Mouse (Mus musculus) testis, adult 2 months (tissue): ENCODE measurements around the gene Nf1. TPM values are rescaled to one million over a fixed set of nuclear protein-coding genes. Genes with fewer than 3 reads are reported as not detected.

Source experiments
- H3K27ac ChIP-seq: fragments of 200-500 bp; 2 replicates; pipeline ENCODE4 v1.5.1; 2012; ENCODE audit warnings: low read depth, low read length; ENCODE audit not compliant: control insufficient read depth, insufficient read depth
- H3K27me3 ChIP-seq: fragments of 200-500 bp; 2 replicates; pipeline ENCODE4 v1.6.1; 2012; ENCODE audit warnings: mild to moderate bottlenecking, low read length, moderate library complexity; ENCODE audit not compliant: control insufficient read depth, insufficient read depth
- H3K36me3 ChIP-seq: fragments of 200-500 bp; 2 replicates; pipeline ENCODE4 v1.6.1; 2012; ENCODE audit warnings: mild to moderate bottlenecking, low read length; ENCODE audit not compliant: control insufficient read depth, insufficient read depth
- H3K4me1 ChIP-seq: fragments of 200-500 bp; 2 replicates; pipeline ENCODE4 v1.6.1; 2012; ENCODE audit warnings: low read length; ENCODE audit not compliant: control insufficient read depth, insufficient read depth
- H3K4me3 ChIP-seq: fragments of 200-500 bp; 2 replicates; pipeline ENCODE4 v1.5.1; 2012; ENCODE audit warnings: low read depth, mild to moderate bottlenecking, low read length, moderate library complexity, mixed read lengths; ENCODE audit not compliant: control insufficient read depth
- CTCF ChIP-seq: fragments of 200-500 bp; IDR thresholded peaks from 2 replicates; pipeline ENCODE4 v1.5.1; 2012; ENCODE audit warnings: low read depth, mild to moderate bottlenecking, inconsistent platforms, low read length, moderate library complexity; ENCODE audit not compliant: control insufficient read depth, insufficient read depth, insufficient replicate concordance
- POLR2A ChIP-seq: fragments of 200-500 bp; IDR thresholded peaks from 2 replicates; pipeline ENCODE4 v1.6.1; 2012; ENCODE audit warnings: low read depth, mild to moderate bottlenecking, inconsistent platforms, low read length, moderate library complexity; ENCODE audit not compliant: control insufficient read depth
- polyA plus RNA-seq: library from polyadenylated mRNA; depleted of rRNA; stranded (reverse); fragments of >200 nt; gene quantifications from 2 replicates; pipeline ENCODE4 v1.2.3, GENCODE M21; 2012; rRNA removed

Nf1 gene
- 24.1 and 29.3 TPM in 2 replicates for polyA plus RNA-seq

- Histone ChIP-seq H3K4me3 (peak within 1 kb of the TSS; percentile 98), H3K36me3 (no peaks in the 10 kb centered on the region), H3K4me1 (peaks cover 12% of the 10 kb centered on the region), H3K27me3 (no peaks in the 10 kb centered on the region), H3K27ac (peak within 1 kb of the TSS; percentile 86)
- TF ChIP-seq POLR2A (peak; percentile 84), CTCF (no peak)
Measured at GRCm38 (mm10) chr11:79339234-79339807, at the start of gene Nf1. Gene Nf1 (plus strand): TSS chr11:79339693.

- Histone ChIP-seq H3K27me3 (no peaks in the 10 kb centered on the region), H3K4me3 (no peak overlapping the region), H3K36me3 (no peaks in the 10 kb centered on the region), H3K4me1 (peaks cover 7% of the 10 kb centered on the region), H3K27ac (no peak overlapping the region)
- peak; percentile 54; the same call in 1 of the 2 replicates for TF ChIP-seq CTCF
- TF ChIP-seq POLR2A, result no peak
Measured at GRCm38 (mm10) chr11:79290473-79290872, 49.0 kb upstream of the Nf1 start.

- TF ChIP-seq POLR2A, result no peak
- no peak for TF ChIP-seq CTCF
- Histone ChIP-seq H3K4me1 (peaks cover 4% of the 10 kb centered on the region), H3K4me3 (no peak overlapping the region), H3K36me3 (no peaks in the 10 kb centered on the region), H3K27me3 (no peaks in the 10 kb centered on the region), H3K27ac (no peak overlapping the region)
Measured at GRCm38 (mm10) chr11:79291651-79292050, 47.8 kb upstream of the Nf1 start.

GRCm38 (mm10) chr11:79292130-79292529 lies 47.4 kb upstream of the Nf1 start:
- Histone ChIP-seq H3K36me3 (no peaks in the 10 kb centered on the region), H3K27me3 (no peaks in the 10 kb centered on the region), H3K4me3 (no peak overlapping the region), H3K4me1 (peaks cover 1% of the 10 kb centered on the region), H3K27ac (no peak overlapping the region)
- TF ChIP-seq CTCF (no peak), POLR2A (no peak)

- no peak for TF ChIP-seq POLR2A
- no peak for TF ChIP-seq CTCF
- H3K4me1 ChIP-seq, result no peaks in the 10 kb centered on the region
- H3K27ac ChIP-seq, result no peak overlapping the region
- no peaks in the 10 kb centered on the region for H3K36me3 ChIP-seq
- no peaks in the 10 kb centered on the region for H3K27me3 ChIP-seq
- H3K4me3 ChIP-seq, result no peak overlapping the region
Measured at GRCm38 (mm10) chr11:79293025-79293424, 46.5 kb upstream of the Nf1 start.

GRCm38 (mm10) chr11:79293971-79294370 lies 45.5 kb upstream of the Nf1 start:
- H3K27ac ChIP-seq, result no peak overlapping the region
- no peak for TF ChIP-seq CTCF
- no peak for TF ChIP-seq POLR2A
- no peaks in the 10 kb centered on the region for H3K36me3 ChIP-seq
- no peaks in the 10 kb centered on the region for H3K27me3 ChIP-seq
- no peaks in the 10 kb centered on the region for H3K4me1 ChIP-seq
- no peak overlapping the region for H3K4me3 ChIP-seq

- no peaks in the 10 kb centered on the region for H3K4me1 ChIP-seq
- no peak overlapping the region for H3K27ac ChIP-seq
- no peak overlapping the region for H3K4me3 ChIP-seq
- no peaks in the 10 kb centered on the region for H3K36me3 ChIP-seq
- no peaks in the 10 kb centered on the region for H3K27me3 ChIP-seq
- no peak for TF ChIP-seq POLR2A
- TF ChIP-seq CTCF, result peak; percentile 42; the same call in 1 of the 2 replicates
Measured at GRCm38 (mm10) chr11:79296167-79296566, 43.3 kb upstream of the Nf1 start.
